Mouse (Mus musculus) lung, embryonic 14.5 days (tissue): ENCODE data around the gene Ssbp2. TPM values are rescaled to one million over a fixed set of nuclear protein-coding genes. Genes with fewer than 3 reads are reported as not detected.
A peak's percentile ranks its signal among the peaks of the same experiment; 100 is the strongest.

Source experiments
- ATAC-seq: fragments of 200-750 bp; cut with Nextera tagmentation; 2 replicates; pipeline ENCODE4 v1.8.0; 2017; ENCODE audit warnings: mild to moderate bottlenecking, moderate TSS enrichment, moderate library complexity; ENCODE audit not compliant: insufficient read depth
- DNase-seq: peaks from one replicate; pipeline ENCODE4 v3.0.0-alpha.2; 2015
- H3K27ac ChIP-seq: fragments of 300-500 bp; sonication (generic); 2 replicates; pipeline ENCODE4 v1.5.1; 2014; ENCODE audit warnings: low read depth, mild to moderate bottlenecking, moderate library complexity
- H3K27me3 ChIP-seq: fragments of 300-500 bp; sonication (generic); 2 replicates; pipeline ENCODE4 v1.6.1; 2014; ENCODE audit warnings: low read length, control low read depth; ENCODE audit not compliant: insufficient read depth
- H3K36me3 ChIP-seq: fragments of 300-500 bp; sonication (generic); 2 replicates; pipeline ENCODE4 v1.6.1; 2014; ENCODE audit warnings: control low read depth; ENCODE audit not compliant: insufficient read depth
- H3K4me1 ChIP-seq: fragments of 300-500 bp; sonication (generic); 2 replicates; pipeline ENCODE4 v1.6.1; 2014; ENCODE audit warnings: antibody characterized with exemption, control low read depth; ENCODE audit not compliant: insufficient read depth
- H3K4me2 ChIP-seq: fragments of 300-500 bp; sonication (generic); 2 replicates; pipeline ENCODE4 v1.6.1; 2014; ENCODE audit warnings: mild to moderate bottlenecking
- H3K4me3 ChIP-seq: fragments of 300-500 bp; sonication (generic); 2 replicates; pipeline ENCODE4 v1.5.1; 2014; ENCODE audit warnings: low read depth, low read length
- H3K9ac ChIP-seq: fragments of 300-500 bp; sonication (generic); 2 replicates; pipeline ENCODE4 v1.6.1; 2014
- H3K9me3 ChIP-seq: fragments of 300-500 bp; sonication (generic); 2 replicates; pipeline ENCODE4 v1.6.1; 2016; ENCODE audit warnings: low read depth, low read length, control low read depth
- CTCF ChIP-seq: IDR thresholded peaks from 2 replicates; pipeline ENCODE4 v1.5.1; 2016; ENCODE audit warnings: antibody characterized with exemption, low read depth
- WGBS: fragments of 180-500 bp; shearing (Covaris S2); extraction: QIAGEN DNeasy Blood & Tissue Kit; methylation state at CpG from one replicate; pipeline ENCODE4 v1.1.7; 2014; 5-methylcytosine and 5-hydroxymethylcytosine counted together
- polyA plus RNA-seq: library from polyadenylated mRNA; unstranded; fragments of >200 nt; fragmentation: Nextera tagmentation; extraction: Ambion mirVana; gene quantifications from 2 replicates; pipeline ENCODE4 v1.2.1, GENCODE M21; 2014

The Ssbp2 gene
- polyA plus RNA-seq, 1 experiment from 2014 or later, result 95.0 TPM

GRCm38 (mm10) chr13:91452269-91452668 is 7.8 kb upstream of the Ssbp2 start:
- no peak overlapping the region for H3K9ac ChIP-seq
- no peak for DNase-seq
- 80% methylated on average over 3 of the region's 3 CpGs for WGBS

GRCm38 (mm10) chr13:91453236-91453635 is 6.8 kb upstream of the Ssbp2 start:
- H3K4me1 ChIP-seq, result no peaks in the 10 kb centered on the region
- H3K9ac ChIP-seq, result no peak overlapping the region
- H3K36me3 ChIP-seq, result no peaks in the 10 kb centered on the region
- no peaks in the 10 kb centered on the region for H3K9me3 ChIP-seq
- DNase-seq (no peak), ATAC-seq (no peak)
- H3K4me3 ChIP-seq, result no peak overlapping the region
- TF ChIP-seq CTCF, result no peak
- H3K27ac ChIP-seq, result no peak overlapping the region
- H3K4me2 ChIP-seq, result no peak overlapping the region
- WGBS, result 81% methylated on average over 3 of the region's 3 CpGs
- no peaks in the 10 kb centered on the region for H3K27me3 ChIP-seq

More at GRCm38 (mm10) chr13:91452269-91452668, 7.8 kb upstream of the Ssbp2 start:
- no peaks in the 10 kb centered on the region for H3K9me3 ChIP-seq
- H3K4me3 ChIP-seq, result no peak overlapping the region
- H3K4me2 ChIP-seq, result no peak overlapping the region
- H3K36me3 ChIP-seq, result no peaks in the 10 kb centered on the region
- H3K4me1 ChIP-seq, result no peaks in the 10 kb centered on the region
- no peak for TF ChIP-seq CTCF
- no peak overlapping the region for H3K27ac ChIP-seq
- ATAC-seq, result no peak
- no peaks in the 10 kb centered on the region for H3K27me3 ChIP-seq

- 17% methylated on average over 2 of the region's 2 CpGs for WGBS
- Histone ChIP-seq H3K4me3 (no peak overlapping the region), H3K36me3 (no peaks in the 10 kb centered on the region), H3K27ac (no peak overlapping the region), H3K4me2 (no peak overlapping the region), H3K9ac (no peak overlapping the region), H3K27me3 (no peaks in the 10 kb centered on the region), H3K9me3 (no peaks in the 10 kb centered on the region), H3K4me1 (peaks cover 7% of the 10 kb centered on the region)
- ATAC-seq, result no peak
- no peak for TF ChIP-seq CTCF
- no peak for DNase-seq
Measured at GRCm38 (mm10) chr13:91456041-91456440, 4.0 kb upstream of the Ssbp2 start.

GRCm38 (mm10) chr13:91456735-91457134 is 3.3 kb upstream of the Ssbp2 start:
- H3K9me3 ChIP-seq, result no peaks in the 10 kb centered on the region
- no peaks in the 10 kb centered on the region for H3K27me3 ChIP-seq
- peaks cover 7% of the 10 kb centered on the region for H3K4me1 ChIP-seq
- TF ChIP-seq CTCF, result no peak
- H3K36me3 ChIP-seq, result no peaks in the 10 kb centered on the region
- no peak for DNase-seq
- WGBS, result 70% methylated on average over 3 of the region's 3 CpGs
- no peak for ATAC-seq
- H3K27ac ChIP-seq, result no peak overlapping the region
- H3K9ac ChIP-seq, result no peak overlapping the region
- no peak overlapping the region for H3K4me3 ChIP-seq
- no peak overlapping the region for H3K4me2 ChIP-seq

- 56% methylated on average over 4 of the region's 4 CpGs for WGBS
- H3K9ac ChIP-seq, result no peak overlapping the region
- no peak for TF ChIP-seq CTCF
- no peaks in the 10 kb centered on the region for H3K9me3 ChIP-seq
- no peak for DNase-seq
- no peaks in the 10 kb centered on the region for H3K36me3 ChIP-seq
- H3K27ac ChIP-seq, result no peak overlapping the region
- no peak overlapping the region for H3K4me3 ChIP-seq
- no peak overlapping the region for H3K4me2 ChIP-seq
- H3K27me3 ChIP-seq, result no peaks in the 10 kb centered on the region
- peaks cover 7% of the 10 kb centered on the region for H3K4me1 ChIP-seq
- ATAC-seq, result no peak
Measured at GRCm38 (mm10) chr13:91457974-91458373, 2.1 kb upstream of the Ssbp2 start.

GRCm38 (mm10) chr13:91459489-91459888 is 594 bp upstream of the Ssbp2 start:
- no peak overlapping the region for H3K4me3 ChIP-seq
- ATAC-seq, result no peak
- no peak for DNase-seq
- peaks cover 7% of the 10 kb centered on the region for H3K4me1 ChIP-seq
- H3K27me3 ChIP-seq, result no peaks in the 10 kb centered on the region
- WGBS, result 41% methylated on average over 4 of the region's 4 CpGs
- H3K4me2 ChIP-seq, result peak overlapping the region; percentile 85; the same call in 1 of the 2 replicates
- no peaks in the 10 kb centered on the region for H3K9me3 ChIP-seq
- peak overlapping the region; percentile 95; the same call in 1 of the 2 replicates for H3K27ac ChIP-seq
- no peak for TF ChIP-seq CTCF
- H3K36me3 ChIP-seq, result no peaks in the 10 kb centered on the region
- no peak overlapping the region for H3K9ac ChIP-seq

GRCm38 (mm10) chr13:91460621-91461284 is 670 bp downstream of the Ssbp2 start:
- no peaks in the 10 kb centered on the region for H3K27me3 ChIP-seq
- peak overlapping the region; percentile 95 for H3K27ac ChIP-seq
- H3K4me2 ChIP-seq, result peak overlapping the region; percentile 85
- DNase-seq, result peak; percentile 98
- peaks cover 7% of the 10 kb centered on the region for H3K4me1 ChIP-seq
- peak overlapping the region; percentile 89 for H3K9ac ChIP-seq
- peak; percentile 97 for ATAC-seq
- peak overlapping the region; percentile 90 for H3K4me3 ChIP-seq
- under 1% methylated on average over 47 of the region's 70 CpGs for WGBS
- no peaks in the 10 kb centered on the region for H3K36me3 ChIP-seq
- no peak for TF ChIP-seq CTCF
- no peaks in the 10 kb centered on the region for H3K9me3 ChIP-seq
